Mouse (Mus musculus): ENCODE data around the gene Igf1.

Igf1 gene

GRCm38 (mm10) chr10:87904324-87904723, 46.3 kb downstream of the Igf1 start:
- DNase-seq = no peak

GRCm38 (mm10) chr10:87905087-87905486, 47.0 kb downstream of the Igf1 start:
- DNase-seq = no peak

- DNase-seq = no peak
Observed at GRCm38 (mm10) chr10:87906121-87906520, 48.1 kb downstream of the Igf1 start.

- no peak for DNase-seq
Observed at GRCm38 (mm10) chr10:87906757-87907307, 48.8 kb downstream of the Igf1 start.

- no peak for DNase-seq
Observed at GRCm38 (mm10) chr10:87913852-87914251, 55.8 kb downstream of the Igf1 start.

- DNase-seq = no peak
Observed at GRCm38 (mm10) chr10:87914932-87915331, 56.9 kb downstream of the Igf1 start.

GRCm38 (mm10) chr10:87915782-87916181, 57.7 kb downstream of the Igf1 start:
- DNase-seq = no peak

GRCm38 (mm10) chr10:87922263-87922662, 64.2 kb downstream of the Igf1 start:
- DNase-seq = no peak

GRCm38 (mm10) chr10:87926564-87926963, 68.5 kb downstream of the Igf1 start:
- DNase-seq = no peak

- no peak for DNase-seq
Observed at GRCm38 (mm10) chr10:87927131-87927609, 69.1 kb downstream of the Igf1 start.

GRCm38 (mm10) chr10:87948192-87948591, 90.1 kb downstream of the Igf1 start:
- no peak for DNase-seq

GRCm38 (mm10) chr10:87971536-87971935, 113.5 kb downstream of the Igf1 start:
- DNase-seq = no peak

- DNase-seq = no peak
Observed at GRCm38 (mm10) chr10:87973911-87974631, 116.0 kb downstream of the Igf1 start.

GRCm38 (mm10) chr10:87985375-87985774, 127.3 kb downstream of the Igf1 start:
- no peak for DNase-seq

GRCm38 (mm10) chr10:87986201-87986600, 128.1 kb downstream of the Igf1 start:
- DNase-seq = no peak
